Mouse (Mus musculus) CH12.LX (cell line): ENCODE data around the gene Cdh23. TPM values are rescaled to one million over a fixed set of nuclear protein-coding genes. Genes with fewer than 3 reads are reported as not detected.

ENCODE experiments used
- DNase-seq: peaks from one replicate; pipeline ENCODE4 v3.0.0-alpha.2; 2013; ENCODE audit errors: extremely low read depth
- H3K27ac ChIP-seq: 2 replicates; pipeline ENCODE4 v1.5.1; 2012; ENCODE audit warnings: low read depth, mild to moderate bottlenecking, control low read depth, moderate library complexity; ENCODE audit not compliant: insufficient read depth
- H3K27me3 ChIP-seq: replicated peaks from 2 replicates; pipeline ENCODE3; 2012; ENCODE audit warnings: inconsistent platforms
- H3K36me3 ChIP-seq, 2 experiments: replicated peaks in 1 of 2; 2 replicates each; pipeline versions ENCODE3 to v1.6.1; 2012; ENCODE audit warnings: inconsistent platforms in 1 of 2, low read length in 1 of 2, mild to moderate bottlenecking in 1 of 2, mixed read lengths in 1 of 2, moderate library complexity in 1 of 2; ENCODE audit not compliant: control insufficient read depth in 1 of 2, insufficient read depth in 1 of 2
- H3K4me1 ChIP-seq, 2 experiments: 2 replicates each; pipeline ENCODE4 v1.6.1; 2012; ENCODE audit warnings: inconsistent platforms in 1 of 2, moderate library complexity in 1 of 2; ENCODE audit not compliant: insufficient read depth in 2 of 2, control insufficient read depth in 1 of 2
- H3K4me2 ChIP-seq: 2 replicates; pipeline ENCODE4 v1.6.1; 2012; ENCODE audit warnings: low read depth, mild to moderate bottlenecking, control low read depth; ENCODE audit not compliant: poor library complexity, insufficient read depth, severe bottlenecking
- H3K4me3 ChIP-seq, 3 experiments: fragments of 150-350 bp in 1 of 3; sonication (generic) in 1 of 3; replicated peaks in 1 of 3; 2 replicates each; pipeline versions ENCODE3 to v1.5.1; 2011 to 2012; ENCODE audit warnings: low read depth in 2 of 3, low read length in 2 of 3, mild to moderate bottlenecking in 2 of 3, moderate library complexity in 2 of 3, control low read depth in 1 of 3, improper control_type of control experiment in 1 of 3, inconsistent platforms in 1 of 3, mixed read lengths in 1 of 3; ENCODE audit not compliant: poor library complexity in 1 of 3
- H3K79me2 ChIP-seq: replicated peaks from 2 replicates; pipeline ENCODE4 v1.6.1; 2012; ENCODE audit warnings: mild to moderate bottlenecking, moderate library complexity; ENCODE audit not compliant: control insufficient read depth, poor library complexity, insufficient read depth, severe bottlenecking; ENCODE audit errors: extremely low read depth
- H3K9ac ChIP-seq: 2 replicates; pipeline ENCODE4 v1.6.1; 2012; ENCODE audit warnings: low read depth, mild to moderate bottlenecking, control low read depth, moderate library complexity; ENCODE audit not compliant: insufficient read depth
- H3K9me3 ChIP-seq: replicated peaks from 2 replicates; pipeline ENCODE3; 2012; ENCODE audit warnings: low read length, inconsistent platforms, mixed read lengths
- CHD2 ChIP-seq: IDR thresholded peaks from 2 replicates; pipeline ENCODE4 v1.6.1; 2011; ENCODE audit warnings: low read length, improper control_type of control experiment
- CTCF ChIP-seq, 2 experiments: IDR thresholded peaks in 1 of 2; conservative IDR thresholded peaks in 1 of 2; 2 replicates each; pipeline ENCODE4 v1.5.1; 2011 to 2012; ENCODE audit warnings: low read depth in 2 of 2, low read length in 2 of 2, improper control_type of control experiment in 1 of 2, inconsistent platforms in 1 of 2, mild to moderate bottlenecking in 1 of 2, moderate library complexity in 1 of 2
- EP300 ChIP-seq: IDR thresholded peaks from 2 replicates; pipeline ENCODE4 v1.6.1; 2011; ENCODE audit warnings: low read length, improper control_type of control experiment
- HCFC1 ChIP-seq: IDR thresholded peaks from 2 replicates; pipeline ENCODE4 v1.6.1; 2012; ENCODE audit warnings: low read depth, mild to moderate bottlenecking, inconsistent platforms, low read length, improper control_type of control experiment
- IRF4 ChIP-seq: IDR thresholded peaks from 2 replicates; pipeline ENCODE4 v1.6.1; 2014; ENCODE audit warnings: low read depth, mild to moderate bottlenecking, inconsistent platforms, low read length, improper control_type of control experiment
- JUN ChIP-seq: IDR thresholded peaks from 2 replicates; pipeline ENCODE4 v1.6.1; 2011; ENCODE audit warnings: low read depth, mild to moderate bottlenecking, low read length, improper control_type of control experiment, moderate library complexity; ENCODE audit not compliant: insufficient read depth
- KAT2A ChIP-seq: IDR thresholded peaks from 2 replicates; pipeline ENCODE4 v1.6.1; 2012; ENCODE audit warnings: low read length, improper control_type of control experiment, inconsistent platforms; ENCODE audit not compliant: insufficient replicate concordance
- POLR2A ChIP-seq: IDR thresholded peaks from 2 replicates; pipeline ENCODE4 v1.6.1; 2011; ENCODE audit warnings: low read depth, mild to moderate bottlenecking, improper control_type of control experiment, low read length
- RAD21 ChIP-seq: IDR thresholded peaks from 2 replicates; pipeline ENCODE4 v1.6.1; 2011; ENCODE audit warnings: low read depth, mild to moderate bottlenecking, low read length, improper control_type of control experiment, moderate library complexity
- SIN3A ChIP-seq: IDR thresholded peaks from 2 replicates; pipeline ENCODE4 v1.6.1; 2012; ENCODE audit warnings: low read length, improper control_type of control experiment, inconsistent platforms
- SMC3 ChIP-seq: IDR thresholded peaks from 2 replicates; pipeline ENCODE4 v1.6.1; 2011; ENCODE audit warnings: low read depth, low read length, improper control_type of control experiment
- TBP ChIP-seq: conservative IDR thresholded peaks from 2 replicates; pipeline ENCODE4 v1.6.1; 2011; ENCODE audit warnings: low read depth, low read length, improper control_type of control experiment
- USF2 ChIP-seq: conservative IDR thresholded peaks from 2 replicates; pipeline ENCODE4 v1.6.1; 2011; ENCODE audit warnings: low read depth, low read length, improper control_type of control experiment
- ZC3H11A ChIP-seq: IDR thresholded peaks from 2 replicates; pipeline ENCODE4 v1.6.1; 2012; ENCODE audit warnings: low read depth, mild to moderate bottlenecking, inconsistent platforms, low read length, improper control_type of control experiment
- dilution Hi-C: fragments of 300-500 bp; cut with MboI; formaldehyde crosslinking; loops from 2 replicates; pipeline ENCODE4 v1.14.3; 2020; ENCODE audit warnings: low sequenced_read_pairs; ENCODE audit not compliant: extremely low pct_unique_long_range_greater_than_20kb, extremely low pct_ligation_motif_present
- in situ Hi-C: fragments of 300-500 bp; cut with MboI; formaldehyde crosslinking; loops from 3 replicates; pipeline ENCODE4 v1.14.3; 2019; ENCODE audit warnings: low sequenced_read_pairs, low pct_ligation_motif_present, low pct_unique_long_range_greater_than_20kb, mixed read lengths
- polyA plus RNA-seq: library from polyadenylated mRNA; unstranded; fragments of >175 nt; gene quantifications from 2 replicates; pipeline ENCODE4 v1.2.1, GENCODE M21; 2012; ENCODE audit warnings: low read depth; ENCODE audit not compliant: insufficient read length
- total RNA-seq, 2 experiments: library from RNA; depleted of rRNA; stranded (reverse); fragments of 300-350 nt in 1 of 2; fragments of >200 nt in 1 of 2; gene quantifications; 2 replicates each; pipeline ENCODE4 v1.2.3; 2012 to 2014

The Cdh23 gene
- total and polyA plus RNA-seq, 3 experiments = 0.20 to 0.73 (median 0.30) TPM

DNA sequence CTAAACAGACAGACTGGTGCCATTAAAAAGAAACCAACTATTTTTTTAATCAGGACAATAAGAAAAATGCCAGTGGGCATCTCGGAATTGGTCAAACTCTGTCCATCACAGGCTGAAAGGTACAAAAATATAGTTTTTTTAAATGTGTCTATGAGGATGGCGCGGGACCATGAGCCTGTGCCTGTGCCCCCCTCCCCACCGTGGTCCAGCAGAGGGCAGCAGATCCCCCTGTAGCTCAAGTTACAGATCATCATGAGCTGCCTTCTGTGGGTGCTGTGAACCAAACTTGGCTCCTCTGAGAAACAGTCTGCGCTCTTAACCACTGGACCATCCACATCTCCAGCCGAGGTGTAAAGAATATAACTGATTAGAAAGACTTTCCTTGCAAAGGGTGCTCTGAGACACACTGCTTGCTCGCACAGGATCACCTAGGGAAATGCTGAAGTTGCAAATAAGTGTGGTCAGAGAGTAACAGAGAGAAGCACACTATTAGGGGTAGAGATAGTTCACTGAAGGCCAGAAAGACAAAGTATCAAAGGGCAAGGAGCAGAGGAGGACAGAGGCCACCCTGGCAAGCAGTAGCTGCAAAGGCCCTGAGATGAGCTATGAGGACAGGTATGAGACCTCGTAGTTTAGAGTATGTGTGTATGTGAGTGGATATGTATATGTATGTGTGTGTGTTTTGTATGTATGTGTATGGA lies 74.7 kb downstream of the Cdh23 start:
- H3K79me2 ChIP-seq = no peaks in the 10 kb centered on the region
- in situ Hi-C loops = no loop called here
- TF ChIP-seq POLR2A = no peak
- no peak for TF ChIP-seq CHD2
- TF ChIP-seq EP300 = no peak
- no peak for TF ChIP-seq IRF4
- TF ChIP-seq CTCF (conservative IDR thresholded peaks at IDR 0.05 in 1 of 2, IDR thresholded peaks at IDR 0.05 in 1 of 2; ENCODE audit: low read depth in 2 of 2, low read length in 2 of 2) = peak in 1 of 2 experiments; percentile 48; a peak in 2 of 4 replicates
- no peak for TF ChIP-seq TBP
- peak; percentile 20 for TF ChIP-seq RAD21
- TF ChIP-seq KAT2A = no peak
- TF ChIP-seq HCFC1 = no peak
- TF ChIP-seq SMC3 = peak; percentile 45
- no peak for TF ChIP-seq SIN3A
- TF ChIP-seq USF2 = no peak
- DNase-seq = no peak
- H3K27ac ChIP-seq = no peak overlapping the region
- H3K9ac ChIP-seq = no peak overlapping the region
- no peak overlapping the region for H3K4me2 ChIP-seq
- dilution Hi-C loops = no loop called here
- no peaks in the 10 kb centered on the region for H3K36me3 ChIP-seq
- peaks cover 79% of the 10 kb centered on the region for H3K27me3 ChIP-seq
- H3K4me1 ChIP-seq = peaks cover 2 to 16% of the 10 kb centered on the region in 2 experiments; a peak in 2 of 4 replicates
- no peak overlapping the region for H3K4me3 ChIP-seq
- H3K9me3 ChIP-seq = peaks cover 10% of the 10 kb centered on the region

DNA sequence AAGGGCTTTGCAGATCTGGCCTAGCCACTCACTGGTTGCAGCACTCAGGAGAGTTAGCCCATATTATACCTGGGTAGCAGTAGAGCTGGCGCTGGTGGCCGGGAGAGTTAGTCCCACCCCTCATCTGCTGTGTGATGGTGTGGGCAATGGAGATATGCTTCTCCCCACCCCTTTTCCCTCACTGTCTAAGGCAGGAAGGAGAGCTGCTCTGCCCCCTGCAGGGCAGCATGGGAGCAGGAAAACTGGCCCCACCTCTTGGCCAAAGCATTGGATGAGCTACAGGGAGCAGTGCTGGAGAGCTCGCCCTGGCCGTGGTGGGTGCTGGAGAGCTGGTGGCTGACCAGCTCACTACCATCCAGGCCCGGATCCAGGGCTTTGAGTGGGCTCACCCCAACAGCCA lies 80.4 kb downstream of the Cdh23 start:
- no peak overlapping the region for H3K4me2 ChIP-seq
- in situ Hi-C loops = loop anchor here (10.0 kb wide), 1 partner anchor 81 kb away; no protein-coding TSS in a partner anchor
- H3K9me3 ChIP-seq = no peaks in the 10 kb centered on the region
- H3K9ac ChIP-seq = no peak overlapping the region
- H3K4me3 ChIP-seq = no peak overlapping the region
- H3K79me2 ChIP-seq = no peaks in the 10 kb centered on the region
- H3K27me3 ChIP-seq = peaks cover 92% of the 10 kb centered on the region
- peaks cover 2 to 11% of the 10 kb centered on the region in 2 experiments; a peak in 2 of 4 replicates for H3K4me1 ChIP-seq
- no peaks in the 10 kb centered on the region for H3K36me3 ChIP-seq
- TF ChIP-seq SMC3 (peak; percentile 26), CTCF (conservative IDR thresholded peaks at IDR 0.05 in 1 of 2, IDR thresholded peaks at IDR 0.05 in 1 of 2; ENCODE audit: low read depth in 2 of 2, low read length in 2 of 2) (peak in 1 of 2 experiments; percentile 55; a peak in 2 of 4 replicates), JUN (no peak)
- dilution Hi-C loops = no loop called here
- H3K27ac ChIP-seq = no peak overlapping the region
- DNase-seq = no peak

DNA sequence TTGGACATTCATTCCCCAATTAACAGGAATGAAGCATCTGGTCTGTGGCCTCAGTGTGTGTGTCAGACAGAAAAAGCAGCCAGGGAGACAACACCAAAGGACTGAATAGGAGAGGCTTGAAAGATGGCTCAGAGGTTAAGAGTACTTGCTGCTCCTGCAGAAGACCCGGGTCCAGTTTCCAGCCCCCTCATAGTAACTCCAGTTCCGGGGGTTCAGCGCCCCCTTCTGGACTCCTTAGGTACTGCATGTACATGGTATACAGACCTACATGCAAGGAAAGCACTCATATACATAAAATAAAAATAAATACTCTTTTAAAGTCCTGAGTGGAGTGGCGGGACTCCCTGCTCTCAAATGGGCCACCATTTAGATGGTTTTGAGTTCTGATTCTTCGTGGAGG lies 83.4 kb downstream of the Cdh23 start:
- Histone ChIP-seq H3K4me2 (no peak overlapping the region), H3K36me3 (no peaks in the 10 kb centered on the region), H3K4me3 (no peak overlapping the region), H3K27me3 (peaks cover 93% of the 10 kb centered on the region), H3K9me3 (no peaks in the 10 kb centered on the region), H3K27ac (no peak overlapping the region), H3K9ac (no peak overlapping the region), H3K4me1 (no peaks in the 10 kb centered on the region), H3K79me2 (no peaks in the 10 kb centered on the region)
- in situ Hi-C loops (loop anchor here (10.0 kb wide), 1 partner anchor 78 kb away; no protein-coding TSS in a partner anchor), dilution Hi-C loops (no loop called here)
- no peak for TF ChIP-seq ZC3H11A
- TF ChIP-seq SMC3 = peak; percentile 47
- peak; percentile 27 for TF ChIP-seq RAD21
- peak; percentile 52 to 58 for TF ChIP-seq CTCF (conservative IDR thresholded peaks at IDR 0.05 in 1 of 2, IDR thresholded peaks at IDR 0.05 in 1 of 2; ENCODE audit: low read depth in 2 of 2, low read length in 2 of 2)
- peak; percentile 24 for DNase-seq
